Mouse (Mus musculus) adrenal gland, postnatal 10 days (tissue): ENCODE measurements around the gene 4930404N11Rik. TPM values are rescaled to one million over a fixed set of nuclear protein-coding genes. Genes with fewer than 3 reads are reported as not detected.

ENCODE experiments used
- DNase-seq: peaks from one replicate; pipeline ENCODE4 v3.0.0; 2021; ENCODE audit warnings: mixed read lengths
- long read RNA-seq, 2 experiments: library from polyadenylated mRNA; stranded (forward); transcript quantifications; one replicate each; pipeline ENCODE4 v2.0.0; 2021
- total RNA-seq, 2 experiments: library from RNA; stranded (reverse); gene quantifications; 2 replicates each; pipeline ENCODE4 v1.2.3; 2021

Gene 4930404N11Rik
- 1 to 10 TPM; 1.1 to 2.3 TPM for total RNA-seq
- long read RNA-seq, experiment 1, partial matches to known transcripts, result 12 of 12 reads
- long read RNA-seq, experiment 1, other reads (novel, unspliced or antisense), result 0 of 12 reads
- long read RNA-seq, experiment 2, partial matches to known transcripts, result 0 of 1 reads
- long read RNA-seq, experiment 2, other reads (novel, unspliced or antisense), result 0 of 1 reads

DNA sequence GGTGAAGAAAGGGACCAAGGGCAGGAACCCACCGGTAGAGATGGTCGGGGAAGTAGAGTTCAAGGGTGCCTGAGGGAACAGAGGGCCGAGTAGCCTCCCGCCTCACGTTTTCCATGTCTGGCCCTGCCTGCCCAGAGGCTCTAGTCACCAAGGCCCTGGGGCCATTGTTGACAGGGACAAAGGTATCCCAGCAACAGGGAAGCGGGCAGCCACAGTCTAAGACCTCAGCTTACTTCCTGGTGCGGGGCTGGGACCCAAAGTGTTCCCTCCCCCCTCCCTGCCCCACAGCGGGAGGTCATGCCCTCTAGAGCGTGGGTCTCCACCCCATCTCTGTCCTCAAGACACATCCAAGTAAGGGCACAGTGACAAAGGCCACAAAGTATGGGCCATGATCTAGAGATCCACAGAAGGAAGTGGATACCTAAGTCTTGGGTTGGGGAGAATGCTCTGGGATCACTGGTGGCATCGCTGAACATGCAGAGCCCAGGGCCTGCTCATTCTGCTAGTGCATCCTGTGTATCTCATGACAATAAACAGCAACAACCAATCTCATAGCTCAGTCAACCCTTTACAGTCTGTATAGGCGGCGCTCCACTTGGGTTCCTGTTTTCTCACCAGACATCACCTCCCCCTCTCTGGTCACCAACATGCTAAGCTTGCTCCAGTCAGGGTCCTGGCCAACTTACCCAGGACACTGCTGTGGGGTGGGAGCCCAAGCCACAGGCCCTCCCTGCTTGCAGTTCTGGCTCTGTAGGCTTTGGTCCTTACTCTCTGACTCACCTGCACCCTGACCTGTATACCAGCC lies at the start of gene 4930404N11Rik:
Gene 4930404N11Rik, minus strand, starts transcription at position 145 of the 805 bp plus-strand sequence.
- no peak for DNase-seq

- DNase-seq, result no peak
These were observed 49.5 kb upstream of the 4930404N11Rik start for GRCm38 (mm10) chr10:81415146-81415545.

DNA sequence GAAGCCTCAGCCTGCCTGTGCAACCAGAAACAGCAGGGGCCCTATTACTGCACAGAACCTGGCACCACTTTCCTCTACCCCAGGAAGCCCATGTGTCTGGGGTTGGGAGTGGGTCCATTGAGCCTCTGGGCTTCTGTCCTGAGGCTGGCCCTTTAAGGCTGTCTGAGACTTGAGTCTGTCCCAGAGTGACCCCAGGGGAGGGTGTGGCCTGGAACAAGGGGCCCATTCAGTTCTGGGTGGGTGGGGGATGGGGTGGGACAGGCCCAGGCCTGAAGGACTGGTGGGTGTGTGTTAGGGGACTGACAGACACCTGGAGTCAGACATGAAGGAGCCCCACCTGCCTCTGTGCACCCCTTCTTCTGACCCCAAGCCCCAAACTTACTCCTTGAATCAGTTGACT lies 49.1 kb upstream of the 4930404N11Rik start:
- DNase-seq, result peak; percentile 64

GRCm38 (mm10) chr10:81413310-81414261 lies 48.0 kb upstream of the 4930404N11Rik start:
- DNase-seq, result peak; percentile 93

- no peak for DNase-seq
These were observed 47.1 kb upstream of the 4930404N11Rik start for GRCm38 (mm10) chr10:81412586-81413309.

DNA sequence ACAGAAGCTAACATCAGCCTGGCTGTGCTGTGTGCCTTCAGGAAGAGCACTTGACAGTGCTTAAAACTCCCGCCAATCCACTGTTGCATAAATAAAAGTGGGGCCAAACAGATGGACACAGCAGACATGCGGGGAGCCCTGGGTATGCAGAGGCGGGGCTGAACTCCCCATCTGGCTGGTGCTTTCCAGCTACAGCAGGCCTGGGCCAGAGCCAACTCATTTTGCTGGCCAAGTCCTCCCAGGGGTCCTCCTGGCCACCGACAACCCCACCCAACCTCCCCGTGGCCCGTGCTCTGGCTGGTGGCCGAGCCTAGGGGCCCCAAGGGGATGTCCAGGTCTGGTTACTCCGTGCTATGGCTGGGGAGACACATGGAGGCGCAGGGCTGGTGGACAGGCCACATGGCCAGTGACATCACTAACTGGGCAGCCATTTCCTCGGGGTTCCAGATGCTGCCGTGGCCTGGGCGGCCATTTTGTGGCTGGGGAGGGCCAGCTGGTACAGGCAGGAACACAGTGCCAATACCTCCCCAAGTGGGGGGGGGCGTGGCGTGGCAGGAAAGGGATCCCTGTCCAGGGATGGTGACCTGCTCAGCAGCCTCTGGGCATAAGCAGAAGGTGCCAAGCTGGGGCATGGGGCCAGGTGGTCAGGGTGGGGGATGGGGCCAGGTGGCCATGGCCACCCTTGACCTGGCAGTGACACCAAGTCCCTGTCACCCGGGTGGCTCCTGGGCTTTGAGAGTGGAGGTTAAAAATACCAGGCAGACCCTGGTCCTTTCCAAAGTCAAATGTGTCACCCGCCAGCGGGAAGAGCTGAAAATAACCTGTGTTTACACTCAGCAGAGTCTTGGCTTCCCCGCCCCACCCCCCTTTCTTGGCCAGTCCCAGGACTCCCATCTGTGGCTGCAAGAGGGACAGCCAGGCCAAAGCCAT lies 46.1 kb upstream of the 4930404N11Rik start:
- DNase-seq, result peak; percentile 93

- peak; percentile 54 for DNase-seq
These were observed 45.4 kb upstream of the 4930404N11Rik start for GRCm38 (mm10) chr10:81410981-81411380.

DNA sequence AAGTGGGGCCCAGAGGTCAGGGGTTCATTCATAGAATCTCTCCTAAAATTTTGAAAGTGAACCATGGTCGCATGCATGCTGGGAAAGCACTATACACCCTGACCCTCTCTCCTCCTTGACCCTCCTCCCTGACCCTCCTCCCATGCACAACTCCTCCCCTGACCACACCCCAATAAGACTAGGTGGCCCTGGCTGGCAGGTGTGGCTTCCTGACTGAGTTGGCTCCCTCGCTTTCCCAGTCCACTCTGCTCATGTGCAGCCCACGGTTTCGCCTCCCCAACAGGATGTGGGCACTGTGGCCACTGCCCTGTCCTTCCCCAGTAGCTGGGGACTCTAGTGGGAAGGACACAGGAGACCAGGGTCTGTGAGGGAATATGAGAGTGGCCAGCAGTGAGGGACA lies 44.7 kb upstream of the 4930404N11Rik start:
- no peak for DNase-seq

DNA sequence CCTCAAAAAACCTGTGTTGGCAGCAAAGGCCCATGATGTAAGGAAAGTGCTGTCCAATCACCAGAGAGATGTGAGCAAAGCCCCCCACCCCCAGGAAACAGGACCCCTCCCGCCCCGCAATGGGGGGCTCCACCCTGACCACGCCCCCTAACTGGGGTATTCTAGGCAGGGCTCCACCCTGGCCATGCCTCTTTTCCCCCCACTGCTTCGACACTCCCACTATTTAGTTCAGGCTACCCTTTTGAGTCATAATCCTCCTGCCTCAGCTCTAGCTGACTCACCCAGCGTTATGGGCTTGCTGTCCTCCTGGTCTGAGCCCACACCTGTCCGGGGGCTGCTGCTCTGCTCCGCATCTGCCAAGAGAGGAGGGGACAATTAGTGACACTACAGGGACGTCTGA lies 43.7 kb upstream of the 4930404N11Rik start:
- DNase-seq, result no peak

DNA sequence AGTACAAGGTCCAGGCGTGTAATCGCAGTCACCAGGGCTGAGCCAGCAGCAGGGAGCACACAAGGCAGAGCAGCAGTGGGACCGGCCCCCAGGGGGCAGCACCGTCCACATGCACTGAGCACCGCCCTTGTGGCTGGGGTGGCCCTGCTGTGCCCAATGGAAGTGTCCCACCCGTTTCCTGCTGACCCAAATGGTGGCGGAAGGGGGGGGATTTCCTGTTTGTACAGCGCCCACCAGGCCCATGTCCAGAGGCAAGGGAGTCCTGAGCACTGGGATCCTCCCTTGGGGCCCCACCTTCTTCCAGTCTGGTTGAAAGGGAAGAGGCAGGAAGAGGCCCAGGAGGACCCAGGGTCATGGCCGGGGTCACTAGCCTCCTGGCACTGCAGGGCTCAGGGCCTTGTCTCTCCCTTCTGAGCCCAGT lies 43.3 kb upstream of the 4930404N11Rik start:
- DNase-seq, result peak; percentile 92

DNA sequence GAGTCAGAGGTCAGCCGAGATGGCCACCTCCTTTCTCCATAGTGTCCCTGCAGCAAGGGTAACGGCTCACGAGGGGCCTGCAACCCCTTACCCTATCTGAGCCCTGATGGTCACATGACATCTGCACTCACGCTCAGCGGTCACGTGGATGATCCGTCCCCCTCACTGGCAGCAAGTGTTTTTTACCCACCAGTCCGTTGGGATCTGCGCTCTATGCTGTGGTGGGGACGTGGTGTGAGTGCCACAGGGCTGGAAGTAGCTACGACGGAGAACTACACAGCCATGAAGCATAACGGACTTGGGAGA lies 42.8 kb upstream of the 4930404N11Rik start:
- DNase-seq, result no peak

- DNase-seq, result peak; percentile 88
These were observed 42.2 kb upstream of the 4930404N11Rik start for GRCm38 (mm10) chr10:81407539-81408423.

GRCm38 (mm10) chr10:81406504-81407440 lies 41.2 kb upstream of the 4930404N11Rik start:
- DNase-seq, result no peak

DNA sequence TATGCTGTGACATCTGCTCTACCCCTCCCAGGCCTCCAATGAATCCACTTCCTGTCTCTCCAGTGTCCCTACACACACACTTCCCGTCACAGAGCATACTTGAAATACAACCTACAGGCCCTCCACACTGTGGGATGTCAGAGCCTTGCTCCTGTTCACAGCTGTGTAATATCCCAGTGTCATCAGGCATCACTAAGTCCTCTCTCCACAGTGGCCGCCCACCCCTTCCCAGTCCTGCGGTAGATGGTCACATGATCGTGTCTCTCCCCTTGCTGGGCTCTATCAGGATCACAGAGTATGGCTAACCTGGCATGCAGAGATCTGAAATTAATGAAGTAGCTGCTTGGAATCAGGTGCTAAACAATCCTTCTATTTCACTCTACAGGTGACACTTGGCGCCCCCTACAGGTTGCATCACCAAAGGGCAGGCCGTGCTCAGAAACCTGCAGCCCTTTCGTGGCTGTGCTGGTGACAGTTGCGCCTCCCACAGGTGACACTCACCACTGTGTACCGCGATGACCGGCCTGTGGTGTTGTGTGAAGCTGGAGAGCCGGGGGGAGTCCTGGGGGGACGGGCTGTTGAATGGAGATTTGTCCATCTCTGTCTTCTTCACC lies 40.1 kb upstream of the 4930404N11Rik start:
- peak; percentile 71 for DNase-seq

GRCm38 (mm10) chr10:81404720-81405119 lies 39.1 kb upstream of the 4930404N11Rik start:
- no peak for DNase-seq

DNA sequence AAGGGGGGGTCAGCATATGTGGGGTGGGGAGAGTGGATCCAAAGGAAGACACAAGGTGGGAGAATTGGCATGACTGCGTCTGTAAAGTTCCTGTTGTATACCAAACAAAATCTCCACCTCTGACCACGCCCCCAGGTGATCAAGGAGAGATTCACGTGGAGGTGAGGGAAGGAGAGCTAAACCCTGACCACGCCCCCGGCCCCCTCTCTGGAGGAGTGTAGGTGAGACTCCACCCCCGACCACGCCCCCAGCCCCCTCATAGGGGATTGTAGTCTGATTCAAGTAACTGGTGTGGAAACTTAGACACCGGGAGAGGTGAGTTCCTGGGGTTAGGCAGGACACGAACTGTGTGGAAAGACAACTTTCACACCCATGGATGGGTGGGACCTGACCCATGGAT lies 38.5 kb upstream of the 4930404N11Rik start:
- DNase-seq, result no peak

DNA sequence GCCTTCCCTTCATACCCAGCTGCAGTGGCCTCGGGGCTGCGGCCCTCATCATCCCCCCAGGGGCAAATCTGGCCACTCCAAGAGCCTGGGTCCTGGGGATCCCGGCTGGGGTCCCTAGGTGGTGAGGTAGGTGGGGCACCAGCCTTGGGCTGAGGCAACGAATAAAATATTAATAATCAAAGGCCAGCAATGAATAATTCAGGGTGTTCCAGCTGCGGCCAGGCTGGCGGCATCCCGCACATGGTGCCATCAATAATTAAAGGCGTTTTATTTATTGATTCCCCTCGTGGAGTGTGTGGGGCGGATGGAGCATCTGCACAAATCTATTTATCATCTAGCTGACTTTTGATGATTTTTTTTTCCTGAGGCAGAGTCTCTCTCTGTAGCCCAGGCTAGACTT lies 37.9 kb upstream of the 4930404N11Rik start:
- DNase-seq, result no peak

GRCm38 (mm10) chr10:81402227-81402765 lies 36.7 kb upstream of the 4930404N11Rik start:
- DNase-seq, result no peak
